Mouse (Mus musculus): ENCODE data around the gene Gm9964. TPM values are rescaled to one million over a fixed set of nuclear protein-coding genes. Genes with fewer than 3 reads are reported as not detected.
"Not testable (repeated sequence)": the region's sequence is repeated elsewhere in the genome, so short reads cannot be mapped to it uniquely, and the experiment has no call there.

Gm9964 gene
- polyA plus RNA-seq, 1 experiment from 2014 or later: not detected

GRCm38 (mm10) chr11:79281396-79281795 is 15.3 kb downstream of the Gm9964 start:
- H3K9me3 ChIP-seq (replicated peaks): no peaks in the 10 kb centered on the region
- no peak for ATAC-seq (ENCODE audit: insufficient number of reproducible peaks, low FRiP score, low TSS enrichment, low read depth)
- no peaks in the 10 kb centered on the region for H3K36me3 ChIP-seq
- H3K9ac ChIP-seq: no peak overlapping the region
- no peak overlapping the region for H3K4me3 ChIP-seq (replicated peaks)
- H3K27ac ChIP-seq (replicated peaks): no peak overlapping the region
- 51% methylated on average over 5 of the region's 5 CpGs for WGBS
- peaks cover 15% of the 10 kb centered on the region; the same call in 1 of the 2 replicates for H3K4me1 ChIP-seq
- H3K4me2 ChIP-seq (replicated peaks): no peak overlapping the region
- H3K27me3 ChIP-seq: no peaks in the 10 kb centered on the region

- H3K9ac ChIP-seq: no peak overlapping the region
Observed at GRCm38 (mm10) chr11:79279732-79280405, 16.8 kb downstream of the Gm9964 start.

GRCm38 (mm10) chr11:79273757-79274156 is 22.9 kb downstream of the Gm9964 start:
- Histone ChIP-seq H3K9ac (no peak overlapping the region), H3K27me3 (no peaks in the 10 kb centered on the region), H3K27ac (replicated peaks) (no peak overlapping the region), H3K4me2 (replicated peaks) (no peak overlapping the region), H3K4me3 (replicated peaks) (no peak overlapping the region), H3K9me3 (replicated peaks) (no peaks in the 10 kb centered on the region), H3K4me1 (no peaks in the 10 kb centered on the region), H3K36me3 (no peaks in the 10 kb centered on the region)
- no peak for ATAC-seq (ENCODE audit: insufficient number of reproducible peaks, low FRiP score, low TSS enrichment, low read depth)
- 84% methylated on average over 4 of the region's 4 CpGs for WGBS

More at GRCm38 (mm10) chr11:79279732-79280405, 16.8 kb downstream of the Gm9964 start:
- Histone ChIP-seq H3K9me3 (replicated peaks) (no peaks in the 10 kb centered on the region), H3K4me1 (peaks cover 15% of the 10 kb centered on the region; the same call in 1 of the 2 replicates), H3K4me2 (replicated peaks) (no peak overlapping the region), H3K4me3 (replicated peaks) (no peak overlapping the region), H3K36me3 (no peaks in the 10 kb centered on the region), H3K27ac (replicated peaks) (peak overlapping the region; percentile 66), H3K27me3 (no peaks in the 10 kb centered on the region)
- no peak for ATAC-seq (ENCODE audit: insufficient number of reproducible peaks, low FRiP score, low TSS enrichment, low read depth)
- 17% methylated on average over 2 of the region's 2 CpGs for WGBS

GRCm38 (mm10) chr11:79273039-79273438 is 23.7 kb downstream of the Gm9964 start:
- H3K27ac ChIP-seq (replicated peaks): no peak overlapping the region
- H3K4me3 ChIP-seq (replicated peaks): no peak overlapping the region
- no peak overlapping the region for H3K9ac ChIP-seq
- no peaks in the 10 kb centered on the region for H3K9me3 ChIP-seq (replicated peaks)
- ATAC-seq (ENCODE audit: insufficient number of reproducible peaks, low FRiP score, low TSS enrichment, low read depth): no peak
- H3K27me3 ChIP-seq: no peaks in the 10 kb centered on the region
- H3K4me2 ChIP-seq (replicated peaks): no peak overlapping the region
- no peaks in the 10 kb centered on the region for H3K4me1 ChIP-seq
- no peaks in the 10 kb centered on the region for H3K36me3 ChIP-seq
- 62% methylated on average over 4 of the region's 4 CpGs for WGBS

- no peak overlapping the region for H3K27ac ChIP-seq (replicated peaks)
- no peaks in the 10 kb centered on the region for H3K36me3 ChIP-seq
- no peaks in the 10 kb centered on the region for H3K27me3 ChIP-seq
- no peak overlapping the region for H3K9ac ChIP-seq
- ATAC-seq (ENCODE audit: insufficient number of reproducible peaks, low FRiP score, low TSS enrichment, low read depth): peak; percentile 73
- 16% methylated on average over 1 of the region's 1 CpGs for WGBS
- no peaks in the 10 kb centered on the region for H3K9me3 ChIP-seq (replicated peaks)
- no peak overlapping the region for H3K4me2 ChIP-seq (replicated peaks)
- no peak overlapping the region for H3K4me3 ChIP-seq (replicated peaks)
- 0 out of 2 replicates have a peak, but pooled peaks cover 5% of the 10 kb centered on the region for H3K4me1 ChIP-seq
Observed at GRCm38 (mm10) chr11:79267171-79267570, 29.5 kb downstream of the Gm9964 start.

- Histone ChIP-seq H3K36me3 (no peaks in the 10 kb centered on the region), H3K9ac (no peak overlapping the region), H3K4me1 (0 out of 2 replicates have a peak, but pooled peaks cover 5% of the 10 kb centered on the region), H3K4me2 (replicated peaks) (no peak overlapping the region), H3K4me3 (replicated peaks) (no peak overlapping the region), H3K27me3 (no peaks in the 10 kb centered on the region), H3K27ac (replicated peaks) (no peak overlapping the region), H3K9me3 (replicated peaks) (no peaks in the 10 kb centered on the region)
- WGBS: 31% methylated on average over 3 of the region's 3 CpGs
- ATAC-seq (ENCODE audit: insufficient number of reproducible peaks, low FRiP score, low TSS enrichment, low read depth): no peak
Observed at GRCm38 (mm10) chr11:79264376-79264775, 32.3 kb downstream of the Gm9964 start.

GRCm38 (mm10) chr11:79260126-79260525 is 36.6 kb downstream of the Gm9964 start:
- not testable (repeated sequence) for H3K4me3 ChIP-seq (replicated peaks); H3K27ac ChIP-seq (replicated peaks); H3K4me2 ChIP-seq (replicated peaks); H3K27me3 ChIP-seq; H3K4me1 ChIP-seq; ATAC-seq (ENCODE audit: insufficient number of reproducible peaks, low FRiP score, low TSS enrichment, low read depth); H3K9me3 ChIP-seq (replicated peaks); H3K9ac ChIP-seq; H3K36me3 ChIP-seq
- 85% methylated on average over 4 of the region's 4 CpGs for WGBS

- Histone ChIP-seq H3K9ac (no peak overlapping the region), H3K9me3 (replicated peaks) (no peaks in the 10 kb centered on the region), H3K27me3 (no peaks in the 10 kb centered on the region), H3K36me3 (no peaks in the 10 kb centered on the region), H3K4me3 (replicated peaks) (no peak overlapping the region), H3K27ac (replicated peaks) (no peak overlapping the region), H3K4me2 (replicated peaks) (no peak overlapping the region), H3K4me1 (peaks cover 4% of the 10 kb centered on the region; the same call in 1 of the 2 replicates)
- 57% methylated on average over 6 of the region's 6 CpGs for WGBS
- ATAC-seq (ENCODE audit: insufficient number of reproducible peaks, low FRiP score, low TSS enrichment, low read depth): no peak
Observed at GRCm38 (mm10) chr11:79258738-79259137, 38.0 kb downstream of the Gm9964 start.

GRCm38 (mm10) chr11:79254391-79255098 is 42.2 kb downstream of the Gm9964 start, which contains the start of gene Wsb1:
Gene Wsb1 (minus strand): TSS chr11:79254671.
- Histone ChIP-seq H3K27me3 (no peaks in the 10 kb centered on the region), H3K9me3 (replicated peaks) (no peaks in the 10 kb centered on the region), H3K36me3 (peaks cover 17% of the 10 kb centered on the region), H3K4me1 (peaks cover 15% of the 10 kb centered on the region), H3K4me3 (replicated peaks) (peak within 1 kb of the TSS; percentile 84), H3K27ac (replicated peaks) (peak within 1 kb of the TSS; percentile 94), H3K4me2 (replicated peaks) (peak within 1 kb of the TSS; percentile 76), H3K9ac (peak within 1 kb of the TSS; percentile 97)
- WGBS: 2% methylated on average over 50 of the region's 50 CpGs
- peak; percentile 90 for ATAC-seq (ENCODE audit: insufficient number of reproducible peaks, low FRiP score, low TSS enrichment, low read depth)

- Histone ChIP-seq H3K27ac (replicated peaks) (peak overlapping the region; percentile 94), H3K4me1 (peaks cover 15% of the 10 kb centered on the region), H3K27me3 (no peaks in the 10 kb centered on the region), H3K9me3 (replicated peaks) (no peaks in the 10 kb centered on the region), H3K36me3 (peaks cover 23% of the 10 kb centered on the region), H3K4me3 (replicated peaks) (peak overlapping the region; percentile 84), H3K9ac (peak overlapping the region; percentile 97), H3K4me2 (replicated peaks) (peak overlapping the region; percentile 76)
- peak; percentile 61 for ATAC-seq (ENCODE audit: insufficient number of reproducible peaks, low FRiP score, low TSS enrichment, low read depth)
- WGBS: under 1% methylated on average over 49 of the region's 49 CpGs
Observed at GRCm38 (mm10) chr11:79253542-79254390, 42.9 kb downstream of the Gm9964 start.

All from embryonic facial prominence, embryonic 15.5 days (tissue).